Mouse (Mus musculus) G1E (cell line): ENCODE measurements around the gene Nepn.

Source experiments
- CTCF ChIP-seq: IDR thresholded peaks from 2 replicates; pipeline ENCODE4 v1.5.1; 2012; ENCODE audit warnings: low read depth, low read length, inconsistent platforms, mixed read lengths
- GATA1 ChIP-seq: IDR thresholded peaks from 2 replicates; pipeline ENCODE4 v1.6.1; 2012; ENCODE audit warnings: borderline replicate concordance, low read length, inconsistent platforms, mixed read lengths

- no peak for TF ChIP-seq CTCF
- no peak for TF ChIP-seq GATA1
Observed at GRCm38 (mm10) chr10:52373834-52374233, 14.9 kb upstream of the Nepn start.
